Mouse (Mus musculus): ENCODE data around the gene Atp2a3. TPM values are rescaled to one million over a fixed set of nuclear protein-coding genes. Genes with fewer than 3 reads are reported as not detected.

The Atp2a3 gene
- polyA plus RNA-seq, 1 experiment from 2014 or later: 1.3 TPM

- no peak for ATAC-seq (ENCODE audit: low FRiP score, low read depth)
- Histone ChIP-seq H3K9ac (no peak overlapping the region), H3K27ac (no peak overlapping the region), H3K9me3 (no peaks in the 10 kb centered on the region), H3K4me1 (peaks cover 16% of the 10 kb centered on the region), H3K4me3 (peak overlapping the region; percentile 43; the same call in 1 of the 2 replicates), H3K36me3 (no peaks in the 10 kb centered on the region), H3K27me3 (peaks cover 60% of the 10 kb centered on the region), H3K4me2 (replicated peaks) (peak overlapping the region; percentile 67; the same call in 1 of the 2 replicates)
- 8% methylated on average over 15 of the region's 15 CpGs for WGBS
These were observed 867 bp upstream of the Atp2a3 start for GRCm38 (mm10) chr11:72959924-72960679.

GRCm38 (mm10) chr11:72960723-72961071, 272 bp upstream of the Atp2a3 start:
- Histone ChIP-seq H3K9me3 (no peaks in the 10 kb centered on the region), H3K36me3 (no peaks in the 10 kb centered on the region), H3K9ac (0 out of 2 replicates have a peak overlapping the region, but pooled peaks have one; percentile 39), H3K4me3 (peak overlapping the region; percentile 43), H3K27me3 (peaks cover 60% of the 10 kb centered on the region), H3K27ac (no peak overlapping the region), H3K4me2 (replicated peaks) (peak overlapping the region; percentile 67), H3K4me1 (peaks cover 16% of the 10 kb centered on the region)
- WGBS: 2% methylated on average over 15 of the region's 15 CpGs
- no peak for ATAC-seq (ENCODE audit: low FRiP score, low read depth)

GRCm38 (mm10) chr11:72962378-72962777, 1.4 kb downstream of the Atp2a3 start:
- no peak for ATAC-seq (ENCODE audit: low FRiP score, low read depth)

GRCm38 (mm10) chr11:72963058-72963788, 2.3 kb downstream of the Atp2a3 start:
- H3K27ac ChIP-seq: no peak overlapping the region
- ATAC-seq (ENCODE audit: low FRiP score, low read depth): no peak
- no peaks in the 10 kb centered on the region for H3K36me3 ChIP-seq
- no peak overlapping the region for H3K4me2 ChIP-seq (replicated peaks)
- 35% methylated on average over 7 of the region's 7 CpGs for WGBS
- H3K27me3 ChIP-seq: peaks cover 60% of the 10 kb centered on the region
- H3K9ac ChIP-seq: no peak overlapping the region
- H3K4me1 ChIP-seq: peaks cover 16% of the 10 kb centered on the region
- H3K4me3 ChIP-seq: no peak overlapping the region
- no peaks in the 10 kb centered on the region for H3K9me3 ChIP-seq

More at GRCm38 (mm10) chr11:72962378-72962777, 1.4 kb downstream of the Atp2a3 start:
- WGBS: 76% methylated on average over 2 of the region's 2 CpGs
- Histone ChIP-seq H3K9ac (no peak overlapping the region), H3K4me3 (no peak overlapping the region), H3K4me2 (replicated peaks) (no peak overlapping the region), H3K4me1 (peaks cover 16% of the 10 kb centered on the region), H3K27me3 (peaks cover 60% of the 10 kb centered on the region), H3K27ac (no peak overlapping the region), H3K36me3 (no peaks in the 10 kb centered on the region), H3K9me3 (no peaks in the 10 kb centered on the region)

DNA sequence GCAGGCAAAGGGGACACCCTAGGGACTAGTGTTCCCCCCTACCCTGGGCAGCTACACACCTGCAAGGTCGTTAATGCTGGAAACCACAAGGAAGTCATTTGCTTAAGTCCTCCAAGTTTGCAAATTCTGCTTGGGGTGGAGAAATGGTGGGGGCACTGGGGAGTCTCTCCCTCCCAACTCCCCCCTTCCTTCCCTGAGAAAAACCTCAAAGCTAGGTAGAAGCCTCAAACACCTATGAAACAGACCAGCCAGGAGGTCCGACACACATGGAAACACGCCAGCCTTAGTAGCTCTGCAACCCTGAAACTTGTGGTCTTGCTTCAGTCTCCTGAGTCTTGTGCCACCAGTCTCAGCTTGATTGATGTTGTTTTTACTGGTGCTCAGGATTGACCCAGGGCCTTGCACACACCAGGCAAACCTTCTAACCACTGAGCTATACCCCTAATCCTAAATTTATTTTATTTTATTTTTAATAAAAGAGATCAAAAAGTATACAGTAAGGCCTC, 2.9 kb downstream of the Atp2a3 start:
- no peak overlapping the region for H3K4me2 ChIP-seq (replicated peaks)
- H3K9me3 ChIP-seq: no peaks in the 10 kb centered on the region
- 42% methylated on average over 3 of the region's 3 CpGs for WGBS
- H3K36me3 ChIP-seq: no peaks in the 10 kb centered on the region
- no peak for ATAC-seq (ENCODE audit: low FRiP score, low read depth)
- H3K27ac ChIP-seq: no peak overlapping the region
- H3K4me3 ChIP-seq: no peak overlapping the region
- H3K27me3 ChIP-seq: peaks cover 54% of the 10 kb centered on the region
- no peak overlapping the region for H3K9ac ChIP-seq
- peaks cover 16% of the 10 kb centered on the region for H3K4me1 ChIP-seq

DNA sequence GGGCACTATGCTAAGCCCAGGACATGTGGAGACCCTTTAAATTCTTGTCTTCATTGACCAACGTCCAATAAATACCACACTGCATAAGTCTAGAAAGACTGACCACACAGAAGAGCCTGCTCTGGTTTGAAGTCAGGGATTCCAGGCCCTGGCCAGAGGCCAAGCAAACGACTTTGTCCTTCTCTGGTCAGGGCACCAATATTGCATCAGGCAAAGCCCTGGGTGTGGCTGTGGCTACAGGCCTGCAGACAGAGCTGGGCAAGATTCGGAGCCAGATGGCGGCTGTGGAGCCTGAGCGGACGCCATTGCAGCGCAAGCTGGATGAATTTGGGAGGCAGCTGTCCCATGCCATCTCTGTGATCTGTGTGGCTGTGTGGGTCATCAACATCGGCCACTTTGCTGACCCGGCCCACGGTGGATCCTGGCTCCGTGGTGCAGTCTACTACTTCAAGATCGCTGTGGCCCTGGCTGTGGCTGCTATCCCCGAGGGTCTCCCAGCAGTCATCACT, 14.1 kb downstream of the Atp2a3 start:
- Histone ChIP-seq H3K9ac (no peak overlapping the region), H3K4me3 (no peak overlapping the region), H3K27me3 (0 out of 2 replicates have a peak, but pooled peaks cover 10% of the 10 kb centered on the region), H3K4me2 (replicated peaks) (no peak overlapping the region), H3K36me3 (no peaks in the 10 kb centered on the region), H3K9me3 (no peaks in the 10 kb centered on the region), H3K4me1 (no peaks in the 10 kb centered on the region), H3K27ac (no peak overlapping the region)
- 80% methylated on average over 13 of the region's 13 CpGs for WGBS
- ATAC-seq (ENCODE audit: low FRiP score, low read depth): no peak

GRCm38 (mm10) chr11:72982516-72982915, 21.5 kb downstream of the Atp2a3 start:
- Histone ChIP-seq H3K27me3 (0 out of 2 replicates have a peak, but pooled peaks cover 6% of the 10 kb centered on the region), H3K9ac (no peak overlapping the region), H3K4me2 (replicated peaks) (no peak overlapping the region), H3K9me3 (no peaks in the 10 kb centered on the region), H3K27ac (no peak overlapping the region), H3K36me3 (no peaks in the 10 kb centered on the region), H3K4me3 (no peak overlapping the region), H3K4me1 (no peaks in the 10 kb centered on the region)
- no peak for ATAC-seq (ENCODE audit: low FRiP score, low read depth)
- WGBS: 82% methylated on average over 9 of the region's 9 CpGs

DNA sequence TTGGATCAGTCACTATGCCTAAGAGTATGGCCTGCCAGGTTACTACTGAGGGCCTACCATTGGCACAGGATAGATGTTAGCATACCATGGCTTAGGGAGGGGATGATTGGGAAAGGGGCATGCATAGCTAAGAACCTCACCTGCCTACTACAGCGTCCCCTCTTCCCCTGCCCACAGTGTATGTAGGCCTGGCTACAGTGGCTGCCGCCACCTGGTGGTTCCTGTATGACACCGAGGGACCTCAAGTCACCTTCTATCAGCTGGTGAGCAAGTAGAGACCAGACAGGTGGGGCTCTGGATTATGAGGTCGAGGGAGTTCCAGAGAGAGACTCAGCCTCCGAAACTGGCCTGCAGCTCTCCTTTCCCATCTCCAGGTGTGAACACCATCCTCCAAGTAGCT, 22.3 kb downstream of the Atp2a3 start:
- Histone ChIP-seq H3K27me3 (0 out of 2 replicates have a peak, but pooled peaks cover 3% of the 10 kb centered on the region), H3K9ac (no peak overlapping the region), H3K36me3 (no peaks in the 10 kb centered on the region), H3K4me3 (no peak overlapping the region), H3K4me2 (replicated peaks) (no peak overlapping the region), H3K27ac (no peak overlapping the region), H3K4me1 (no peaks in the 10 kb centered on the region), H3K9me3 (no peaks in the 10 kb centered on the region)
- WGBS: 47% methylated on average over 5 of the region's 5 CpGs
- ATAC-seq (ENCODE audit: low FRiP score, low read depth): no peak

DNA sequence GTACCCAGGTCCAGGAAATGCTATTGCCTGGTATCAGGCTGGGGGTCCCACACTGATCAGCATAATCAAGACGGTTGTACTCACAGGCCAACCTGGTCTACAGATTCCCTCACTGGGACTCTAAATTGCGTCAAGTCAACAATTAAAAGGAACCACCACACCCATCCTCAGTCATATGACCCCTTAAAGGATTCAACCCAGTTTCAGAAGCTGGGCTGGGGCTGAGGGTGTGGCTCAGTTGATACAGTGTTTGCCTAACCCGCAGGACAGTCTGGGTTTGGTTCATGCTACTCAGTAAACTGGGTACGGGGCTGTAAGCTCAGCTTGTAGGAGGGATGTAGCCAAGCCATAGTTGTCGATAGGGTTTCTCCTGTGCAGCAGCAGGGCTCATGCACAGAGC, 25.8 kb downstream of the Atp2a3 start:
- H3K4me2 ChIP-seq (replicated peaks): no peak overlapping the region
- H3K27ac ChIP-seq: no peak overlapping the region
- no peaks in the 10 kb centered on the region for H3K27me3 ChIP-seq
- no peak overlapping the region for H3K9ac ChIP-seq
- H3K4me1 ChIP-seq: 0 out of 2 replicates have a peak, but pooled peaks cover 5% of the 10 kb centered on the region
- H3K36me3 ChIP-seq: no peaks in the 10 kb centered on the region
- no peak overlapping the region for H3K4me3 ChIP-seq
- no peak for ATAC-seq (ENCODE audit: low FRiP score, low read depth)
- 78% methylated on average over 5 of the region's 5 CpGs for WGBS
- no peaks in the 10 kb centered on the region for H3K9me3 ChIP-seq

- Histone ChIP-seq H3K9ac (no peak overlapping the region), H3K4me3 (no peak overlapping the region), H3K4me1 (peaks cover 5% of the 10 kb centered on the region; the same call in 1 of the 2 replicates), H3K27ac (no peak overlapping the region), H3K27me3 (no peaks in the 10 kb centered on the region), H3K9me3 (no peaks in the 10 kb centered on the region), H3K4me2 (replicated peaks) (no peak overlapping the region), H3K36me3 (no peaks in the 10 kb centered on the region)
- WGBS: 60% methylated on average over 5 of the region's 5 CpGs
- ATAC-seq (ENCODE audit: low FRiP score, low read depth): no peak
These were observed 26.3 kb downstream of the Atp2a3 start for GRCm38 (mm10) chr11:72987234-72987633.

DNA sequence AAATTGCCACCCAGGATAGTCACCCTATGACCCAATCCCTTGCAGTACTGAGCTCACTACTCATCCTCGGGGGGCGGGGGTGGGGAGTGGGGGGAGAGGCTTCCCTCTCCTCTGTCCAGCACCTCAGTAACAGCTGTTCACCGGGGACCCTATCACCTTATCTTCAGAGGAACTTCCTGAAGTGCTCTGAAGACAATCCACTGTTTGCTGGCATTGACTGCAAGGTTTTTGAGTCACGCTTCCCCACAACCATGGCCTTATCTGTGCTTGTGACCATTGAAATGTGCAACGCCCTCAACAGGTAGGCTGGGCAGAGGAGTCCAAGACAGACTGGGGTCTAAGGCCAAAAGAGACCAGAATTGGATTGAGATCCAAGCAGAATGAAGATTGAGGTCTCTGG, 26.8 kb downstream of the Atp2a3 start:
- Histone ChIP-seq H3K36me3 (no peaks in the 10 kb centered on the region), H3K9ac (no peak overlapping the region), H3K27ac (no peak overlapping the region), H3K4me1 (peaks cover 5% of the 10 kb centered on the region; the same call in 1 of the 2 replicates), H3K9me3 (no peaks in the 10 kb centered on the region), H3K27me3 (no peaks in the 10 kb centered on the region), H3K4me3 (no peak overlapping the region), H3K4me2 (replicated peaks) (no peak overlapping the region)
- WGBS: 68% methylated on average over 5 of the region's 5 CpGs
- no peak for ATAC-seq (ENCODE audit: low FRiP score, low read depth)

DNA sequence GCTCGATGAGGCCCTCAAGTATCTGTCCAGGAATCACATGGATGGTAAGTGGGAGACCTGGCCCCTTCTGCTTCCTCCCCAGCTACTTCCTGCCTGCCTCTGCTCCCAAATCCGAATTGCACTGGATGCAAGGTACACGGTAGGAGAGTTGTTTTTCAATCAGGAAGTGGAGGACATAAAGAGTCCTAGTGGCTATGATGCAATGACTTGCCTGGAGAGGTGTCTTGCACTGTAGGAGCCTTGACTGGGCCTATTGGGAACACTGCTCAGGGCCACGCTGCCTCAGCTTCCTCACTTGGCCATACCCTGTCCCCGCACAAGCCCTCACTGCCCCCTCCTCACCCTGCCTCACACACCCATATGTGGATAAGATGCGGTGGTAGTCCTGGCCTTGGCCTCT, 28.1 kb downstream of the Atp2a3 start:
- Histone ChIP-seq H3K36me3 (no peaks in the 10 kb centered on the region), H3K4me1 (peaks cover 5% of the 10 kb centered on the region; the same call in 1 of the 2 replicates), H3K4me2 (replicated peaks) (no peak overlapping the region), H3K27ac (no peak overlapping the region), H3K27me3 (no peaks in the 10 kb centered on the region), H3K9ac (no peak overlapping the region), H3K4me3 (no peak overlapping the region), H3K9me3 (no peaks in the 10 kb centered on the region)
- ATAC-seq (ENCODE audit: low FRiP score, low read depth): no peak
- WGBS: 80% methylated on average over 6 of the region's 6 CpGs

Data from limb, embryonic 13.5 days (tissue).